Mouse (Mus musculus) ovary, postnatal 10 days (tissue): ENCODE measurements around the gene Rpl22.

Experiments
- DNase-seq: peaks from one replicate; pipeline ENCODE4 v3.0.0; 2022; ENCODE audit warnings: low spot score

Rpl22 gene

DNA sequence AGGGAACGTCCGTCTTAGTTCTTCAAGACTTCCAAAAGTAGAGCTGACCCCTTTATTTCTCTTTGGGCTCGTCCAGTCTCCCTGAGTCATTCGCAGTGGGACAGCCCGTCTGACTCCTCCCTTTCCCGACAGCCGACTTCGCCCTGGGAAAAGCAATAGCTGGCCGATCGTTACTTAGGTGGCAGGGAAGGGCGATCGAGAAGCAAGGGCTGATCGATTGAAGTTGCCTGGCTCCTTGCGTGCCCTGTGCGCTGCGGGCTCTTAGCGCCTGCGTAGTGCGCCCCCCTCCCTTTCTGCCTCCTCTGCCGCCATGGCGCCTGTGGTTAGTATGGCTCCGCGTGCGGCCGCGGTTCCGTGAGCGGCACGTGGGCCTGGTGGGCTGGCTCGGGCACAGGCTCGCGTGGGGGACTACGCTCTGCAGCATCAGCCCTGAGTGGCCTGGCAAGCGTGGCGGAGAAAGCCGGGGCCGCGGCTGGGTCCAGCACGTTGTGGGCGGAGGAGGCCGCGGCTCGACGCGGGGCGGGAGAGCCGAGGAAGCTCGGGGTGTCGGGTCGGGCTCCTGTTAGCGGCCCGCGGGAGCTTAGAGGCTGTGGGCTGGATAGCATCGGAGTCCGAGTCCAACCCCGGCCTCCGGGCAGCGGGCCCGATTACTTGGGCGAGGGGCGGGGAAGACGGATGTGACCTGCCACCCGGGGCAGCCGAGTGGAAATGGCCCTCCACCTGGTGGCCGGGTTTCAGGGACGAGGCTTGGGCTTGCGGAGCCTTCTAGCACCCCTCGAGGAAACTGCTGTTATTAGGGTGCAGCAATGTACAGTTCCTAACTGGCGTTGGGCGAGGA lies at the start of gene Rpl22:
Rpl22 (plus strand) TSS at position 169 of the 838 bp plus-strand sequence.
- peak; percentile 74 for DNase-seq

DNA sequence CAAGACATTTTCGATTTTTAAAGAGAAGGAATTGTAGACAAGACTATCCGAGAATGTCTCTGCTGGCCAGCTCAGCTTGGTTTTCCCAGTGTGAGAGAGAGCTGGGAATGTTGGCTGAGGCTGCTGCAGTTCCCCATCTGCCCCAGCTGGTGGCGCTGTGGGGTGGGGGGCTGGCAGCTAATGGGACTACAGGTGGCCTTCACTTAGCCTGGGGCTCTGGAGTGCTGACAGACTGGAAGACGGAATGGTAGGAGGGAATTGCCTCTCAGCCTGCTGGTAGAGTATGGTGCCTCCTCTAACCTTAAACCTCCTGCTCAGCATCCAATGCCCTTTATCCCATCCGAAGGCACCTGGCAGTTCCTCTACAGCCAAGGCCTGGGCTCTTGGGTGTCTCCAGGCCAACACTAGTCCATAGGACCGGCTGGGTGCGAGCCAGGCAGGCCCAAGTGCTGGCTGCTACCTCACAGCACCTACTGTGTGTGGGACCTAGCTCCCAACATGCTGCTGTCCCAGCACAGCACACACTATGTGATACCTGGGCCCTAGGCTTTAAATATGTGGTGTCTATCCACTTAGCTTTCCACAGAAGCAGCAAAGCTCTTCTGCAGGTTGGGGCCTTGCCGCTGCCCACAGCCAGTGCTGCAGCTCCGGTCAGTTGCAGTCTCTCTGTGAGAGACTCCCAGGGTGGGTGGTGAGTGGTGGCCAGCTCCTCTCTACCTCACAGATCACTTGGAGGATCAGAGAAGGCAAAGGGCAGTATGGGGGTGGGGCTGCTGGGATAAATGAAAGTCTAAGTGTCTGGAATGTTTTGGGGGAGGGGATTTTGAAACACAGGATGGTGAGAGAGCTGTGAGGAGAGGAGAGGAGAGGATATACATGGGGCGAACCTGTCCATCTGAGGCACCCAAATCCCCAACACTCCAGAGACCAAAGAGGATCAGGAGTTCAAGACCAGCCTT lies 48.9 kb upstream of the Rpl22 start:
- DNase-seq = no peak

DNA sequence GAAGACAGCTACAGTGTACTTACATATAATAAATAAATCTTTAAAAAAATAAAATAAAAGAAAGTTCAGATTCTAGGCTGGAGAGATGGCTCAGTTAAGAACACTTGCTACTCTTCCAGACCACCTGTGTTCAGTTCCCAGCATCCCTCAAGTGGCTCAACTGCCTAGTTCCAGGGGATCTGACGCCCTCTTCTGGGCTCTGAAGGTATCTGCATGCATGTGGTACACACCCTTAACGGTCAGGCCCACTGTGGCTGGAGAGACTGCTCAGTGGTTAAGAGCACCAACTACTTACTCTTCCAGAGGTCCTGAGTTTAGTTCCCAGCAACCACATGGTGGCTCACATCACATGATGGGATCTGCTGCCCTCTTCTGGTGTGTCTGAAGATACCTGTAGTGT lies 47.6 kb upstream of the Rpl22 start:
- no peak for DNase-seq

DNA sequence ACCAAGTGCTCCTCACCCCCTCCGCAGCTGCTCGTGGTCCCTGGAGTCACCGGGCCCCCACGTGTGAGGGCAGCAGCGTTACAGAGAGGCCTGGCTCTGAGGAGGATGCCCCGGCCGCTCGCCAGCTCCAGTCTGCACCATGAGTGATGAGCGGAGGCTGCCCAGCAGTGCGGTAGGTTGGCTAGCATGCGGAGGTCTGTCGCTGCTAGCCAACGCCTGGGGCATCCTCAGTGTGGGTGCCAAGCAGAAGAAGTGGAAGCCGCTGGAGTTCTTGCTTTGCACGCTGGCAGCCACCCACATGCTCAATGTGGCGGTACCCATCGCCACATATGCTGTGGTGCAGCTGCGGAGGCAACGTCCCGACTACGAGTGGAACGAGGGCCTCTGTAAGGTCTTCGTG lies 46.6 kb upstream of the Rpl22 start:
- DNase-seq = no peak

DNA sequence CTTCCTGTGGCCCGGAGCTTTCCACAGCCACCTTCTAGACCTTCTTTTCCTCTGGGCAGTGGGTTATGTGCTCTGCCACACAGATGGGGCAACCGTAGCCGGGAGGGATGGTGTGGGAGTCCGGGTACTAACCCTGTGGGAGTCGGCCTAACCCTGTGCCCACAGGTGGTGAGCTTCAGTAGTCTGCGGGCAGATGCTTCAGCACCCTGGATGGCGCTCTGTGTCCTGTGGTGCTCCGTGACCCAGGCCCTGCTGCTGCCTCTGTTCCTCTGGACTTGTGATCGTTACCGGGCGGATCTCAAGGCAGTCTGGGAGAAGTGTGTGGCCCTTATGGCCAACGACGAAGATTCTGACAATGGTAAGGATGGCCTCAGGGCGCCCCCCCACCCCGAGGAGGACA lies 43.9 kb upstream of the Rpl22 start:
- no peak for DNase-seq

DNA sequence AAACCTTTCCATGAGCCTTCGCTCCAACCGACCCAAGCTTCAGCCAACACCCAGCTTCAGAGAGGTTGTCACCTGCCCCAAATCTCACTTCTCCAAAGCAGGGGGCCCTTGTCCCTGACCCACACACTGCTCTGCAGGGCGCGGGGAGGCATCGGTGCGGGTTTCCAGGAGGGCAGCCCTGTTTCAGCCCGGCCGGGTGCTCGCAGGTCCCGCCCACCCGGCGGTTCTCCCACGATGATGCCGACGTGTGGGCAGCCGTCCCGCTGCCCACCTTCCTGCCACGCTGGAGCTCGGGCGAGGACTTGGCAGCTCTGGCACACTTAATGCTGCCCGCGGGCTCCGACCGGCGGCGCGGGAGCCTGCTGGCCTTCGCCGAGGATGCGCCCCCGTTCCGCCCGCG lies 42.8 kb upstream of the Rpl22 start:
- DNase-seq = no peak

DNA sequence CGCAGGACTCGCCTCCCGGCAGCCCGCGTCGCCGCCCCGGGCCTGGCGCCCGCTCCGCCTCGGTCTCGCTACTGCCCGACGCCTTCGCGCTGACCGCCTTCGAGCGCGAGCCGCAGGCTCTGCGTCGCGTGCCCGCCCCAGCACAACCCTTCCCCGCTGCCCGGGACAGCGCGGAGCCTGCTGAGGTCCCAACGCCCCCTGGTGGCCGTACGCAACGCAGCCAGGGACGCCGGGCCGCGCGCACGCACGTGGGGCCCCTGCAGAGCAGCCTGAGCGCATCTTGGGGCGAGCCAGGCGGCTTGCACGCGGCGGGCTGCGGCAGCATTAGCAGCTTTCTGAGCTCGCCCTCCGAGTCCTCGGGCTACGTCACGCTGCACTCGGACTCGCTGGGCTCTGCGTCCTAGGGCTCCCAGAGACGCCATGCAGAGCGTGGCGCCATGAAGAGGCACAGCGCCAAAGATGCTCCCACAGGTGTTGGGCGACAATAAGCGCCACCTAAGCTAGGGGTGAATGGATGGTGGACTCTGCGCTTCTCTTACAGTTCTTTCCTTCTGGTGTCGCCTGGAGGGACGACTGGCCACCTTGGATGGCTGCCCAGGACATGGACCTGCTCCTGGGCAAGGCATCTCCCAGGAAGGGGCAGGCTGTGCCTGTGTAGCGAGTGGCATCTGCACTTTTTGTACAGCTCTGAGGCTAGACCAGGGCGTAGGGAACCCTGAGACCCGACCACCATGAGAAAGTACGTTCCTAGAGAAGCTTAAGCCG lies 42.2 kb upstream of the Rpl22 start:
- peak; percentile 68 for DNase-seq

DNA sequence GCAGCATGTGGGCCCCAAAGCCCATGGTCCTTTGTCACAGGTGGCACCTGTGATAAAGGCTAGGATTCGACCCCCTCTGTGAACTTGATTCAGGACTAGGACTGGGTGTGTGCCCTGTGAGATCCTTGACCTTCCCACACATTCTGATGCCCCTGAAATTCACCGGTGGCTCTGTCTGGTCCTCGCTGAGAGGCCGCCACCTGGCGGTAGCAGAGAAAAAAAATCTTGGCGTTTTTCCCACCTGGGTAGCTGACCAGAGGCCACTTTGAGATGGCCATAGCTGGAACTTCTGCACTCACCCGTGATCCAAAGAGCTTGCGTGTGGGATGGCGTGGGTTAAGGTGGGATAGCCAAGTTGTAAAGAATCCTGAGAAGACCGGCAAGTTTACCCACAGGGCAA lies 40.0 kb upstream of the Rpl22 start:
- no peak for DNase-seq

DNA sequence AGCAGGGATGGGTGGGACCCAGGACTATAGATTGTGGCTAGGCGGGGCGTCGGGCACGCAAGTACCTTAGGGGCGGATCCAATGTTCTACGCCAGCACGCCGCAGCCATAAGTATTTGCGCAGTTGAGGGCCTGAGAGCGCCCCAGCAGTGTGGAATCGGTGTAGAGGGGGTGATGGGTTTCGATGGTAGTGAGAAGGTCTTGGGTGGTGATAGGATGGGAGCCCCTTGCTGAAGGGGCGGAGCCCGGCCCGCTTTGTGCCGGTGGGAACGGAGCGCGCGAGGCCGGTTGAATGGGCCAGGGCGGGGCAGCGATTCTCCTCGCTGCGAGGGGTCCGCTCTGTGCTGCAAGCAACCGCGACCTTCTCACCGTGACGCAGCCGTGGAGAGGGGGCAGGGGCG lies 39.4 kb upstream of the Rpl22 start:
- DNase-seq = no peak

DNA sequence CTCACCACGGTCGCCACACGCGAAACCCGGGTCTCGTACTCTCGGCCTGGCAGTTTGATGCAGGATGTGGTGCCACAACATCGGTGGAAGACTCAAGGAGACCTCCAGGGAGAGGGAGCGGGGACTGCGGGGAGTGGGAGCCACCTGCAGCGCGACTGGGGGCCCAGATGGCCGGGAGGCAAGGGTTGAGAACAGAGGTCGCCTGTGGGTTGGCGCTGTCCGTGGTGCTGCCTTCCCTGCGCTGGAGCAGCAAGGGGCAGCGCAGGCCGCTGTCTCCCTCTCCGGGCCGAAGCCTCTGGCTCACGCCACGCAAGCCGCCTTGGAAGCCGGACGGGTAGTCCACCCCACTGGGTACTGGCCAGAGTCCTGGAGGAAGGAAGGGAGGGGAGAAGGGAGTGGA lies 38.7 kb upstream of the Rpl22 start:
- DNase-seq = peak; percentile 45

DNA sequence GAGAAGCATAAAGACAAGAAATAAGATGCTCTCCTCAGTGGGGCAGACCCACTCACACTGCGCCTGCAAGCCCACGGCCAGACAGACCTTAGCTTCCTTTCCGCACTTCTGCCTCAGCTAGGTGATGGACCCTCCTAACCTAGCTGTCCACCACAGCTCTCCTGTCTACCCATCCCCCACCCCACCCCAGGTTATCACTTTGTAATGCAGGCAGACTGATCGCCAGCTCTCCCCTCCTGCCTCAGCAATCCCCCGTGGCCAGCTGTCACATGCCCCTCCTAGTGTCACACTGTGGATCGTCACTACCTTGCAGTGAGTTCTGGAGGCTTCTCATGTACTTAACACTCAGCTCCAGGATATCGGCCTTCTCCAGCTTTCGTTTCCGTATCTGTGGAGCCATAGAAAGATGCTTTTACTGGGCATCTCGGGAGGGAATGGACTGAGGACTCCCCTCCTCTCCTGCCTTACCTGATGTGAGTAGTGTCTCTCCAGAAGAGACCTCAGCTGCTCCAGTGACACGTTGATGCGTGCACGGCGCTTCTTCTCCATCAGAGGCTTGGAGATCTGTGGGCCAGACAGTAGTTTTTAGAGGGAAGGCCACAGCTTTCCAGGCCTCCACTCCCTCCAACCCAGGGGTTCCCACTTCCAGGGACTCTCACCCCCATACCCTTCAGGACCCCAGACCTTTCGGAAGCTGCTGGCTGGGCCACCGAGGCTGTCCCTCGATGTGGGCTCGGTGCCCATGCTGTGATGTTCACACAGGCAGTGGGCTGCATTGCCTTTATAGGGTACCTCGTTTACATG lies 38.0 kb upstream of the Rpl22 start:
- no peak for DNase-seq

DNA sequence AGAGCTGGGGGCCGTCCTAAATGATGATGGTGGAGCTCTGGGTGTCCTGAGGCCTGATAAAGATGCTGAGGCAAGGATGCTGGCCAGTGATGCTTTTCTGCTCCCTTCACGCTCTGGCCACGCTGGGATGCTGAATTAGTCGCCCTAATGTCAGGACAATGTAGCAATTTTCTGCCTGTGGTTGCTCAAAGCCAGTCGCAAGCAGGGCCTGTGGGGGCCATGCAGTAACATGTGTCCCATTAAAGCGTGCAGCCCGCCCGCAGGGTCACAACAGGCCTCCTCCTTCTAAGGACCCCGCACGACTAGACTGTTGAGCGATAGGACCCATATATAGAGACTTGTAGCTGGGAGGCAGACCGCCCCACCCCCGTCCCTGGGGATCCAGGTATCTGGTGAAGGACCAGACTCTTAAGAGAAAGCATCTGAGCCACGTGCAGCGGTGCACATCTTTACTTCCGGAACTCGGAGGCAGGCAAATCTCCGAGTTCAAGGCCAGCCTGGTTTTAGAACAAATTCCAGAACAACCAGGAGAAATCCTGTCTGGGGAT lies 37.1 kb upstream of the Rpl22 start:
- DNase-seq = no peak

DNA sequence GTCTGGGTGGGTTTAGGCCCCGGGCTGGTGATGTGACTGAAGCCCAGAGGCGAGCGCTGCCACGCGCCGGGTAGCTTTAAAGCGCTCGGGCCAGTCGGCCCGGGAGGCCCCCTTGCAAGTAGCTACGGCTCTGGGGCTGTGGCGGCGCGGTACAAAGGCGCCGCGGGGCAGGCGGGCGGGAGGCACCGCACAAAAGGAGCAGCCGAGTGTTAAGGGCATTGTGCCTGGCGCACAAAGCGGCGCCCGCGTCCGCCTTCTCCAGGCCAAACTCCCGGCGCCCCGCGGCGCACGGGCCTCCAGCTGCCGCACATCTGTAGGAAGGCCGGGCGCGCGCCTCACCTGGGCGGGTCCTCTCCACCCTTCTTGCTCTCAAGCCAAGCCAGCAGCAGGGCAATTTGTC lies 35.2 kb upstream of the Rpl22 start:
- DNase-seq = no peak

DNA sequence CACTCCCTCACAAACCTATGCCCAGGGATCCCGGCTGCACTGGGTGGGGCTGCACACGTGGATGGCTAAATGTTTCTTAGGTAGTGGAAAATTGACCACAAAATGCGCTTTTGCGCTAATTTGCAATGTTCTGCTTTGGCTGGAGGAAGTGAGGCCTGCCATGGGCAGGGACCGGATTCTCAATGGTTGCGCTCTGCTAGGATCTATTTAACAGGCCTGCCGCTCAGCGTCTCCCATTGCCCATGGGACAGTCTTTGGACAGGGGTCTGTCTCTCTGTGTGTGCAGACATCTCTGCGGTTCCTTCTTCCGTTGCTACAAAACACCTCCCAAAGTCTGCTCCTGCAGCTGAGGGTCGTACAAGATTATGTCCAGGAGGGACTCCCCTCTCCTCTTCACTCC lies 34.6 kb upstream of the Rpl22 start:
- DNase-seq = no peak

DNA sequence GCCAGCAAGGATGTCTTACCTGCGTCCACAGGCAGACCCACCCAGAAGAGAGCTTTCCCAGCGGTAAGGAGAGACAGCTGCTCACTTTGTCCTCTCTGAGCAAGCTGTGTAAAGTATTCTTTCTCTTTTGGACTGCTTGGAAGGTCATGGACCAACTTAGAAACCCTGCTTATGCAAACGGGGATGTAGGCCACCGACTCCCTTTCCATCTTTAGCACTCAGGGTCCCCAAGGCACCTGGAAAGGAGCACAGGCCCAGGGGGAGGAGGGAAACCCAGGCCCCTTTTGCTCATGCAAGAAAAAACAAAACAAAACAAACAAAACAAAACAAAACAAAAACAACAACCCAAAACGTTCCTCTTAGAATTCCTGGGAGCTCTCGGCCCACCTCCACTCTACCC lies 34.0 kb upstream of the Rpl22 start, which contains the start of gene Hes3:
Hes3 (minus strand) TSS at position 101 of the 400 bp plus-strand sequence.
- no peak for DNase-seq

DNA sequence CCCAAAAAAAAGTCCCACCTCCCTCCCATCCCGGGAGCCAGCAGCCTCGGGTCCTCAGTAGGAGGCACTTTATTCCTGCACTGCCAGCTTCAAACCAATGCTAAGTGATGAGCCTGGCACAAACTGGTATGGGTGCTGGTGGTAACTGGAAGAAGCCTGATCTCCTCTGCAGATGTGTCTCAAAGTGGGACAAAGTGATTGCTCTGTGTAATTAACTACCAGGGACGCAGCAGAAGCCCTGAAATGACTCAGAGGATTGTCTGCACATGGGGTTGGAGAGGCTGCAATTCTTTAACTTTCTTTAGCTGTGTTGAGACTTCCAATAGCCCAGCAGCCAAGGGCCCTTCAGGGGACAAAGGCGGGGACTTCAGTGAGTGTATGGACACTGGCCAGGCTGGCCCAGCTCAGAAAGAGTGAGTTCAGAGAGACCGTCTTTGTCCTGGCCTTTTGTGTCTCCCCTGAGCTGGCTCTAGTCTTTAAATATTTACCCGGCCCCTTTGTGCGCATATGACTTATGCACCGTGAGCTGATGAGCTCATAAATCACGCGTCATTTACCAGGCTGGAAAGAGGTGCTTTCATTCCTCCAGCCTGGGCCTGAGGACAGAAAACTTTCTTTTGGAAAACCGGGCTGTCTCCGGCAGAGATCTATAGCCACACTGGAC lies 33.3 kb upstream of the Rpl22 start:
- DNase-seq = no peak

DNA sequence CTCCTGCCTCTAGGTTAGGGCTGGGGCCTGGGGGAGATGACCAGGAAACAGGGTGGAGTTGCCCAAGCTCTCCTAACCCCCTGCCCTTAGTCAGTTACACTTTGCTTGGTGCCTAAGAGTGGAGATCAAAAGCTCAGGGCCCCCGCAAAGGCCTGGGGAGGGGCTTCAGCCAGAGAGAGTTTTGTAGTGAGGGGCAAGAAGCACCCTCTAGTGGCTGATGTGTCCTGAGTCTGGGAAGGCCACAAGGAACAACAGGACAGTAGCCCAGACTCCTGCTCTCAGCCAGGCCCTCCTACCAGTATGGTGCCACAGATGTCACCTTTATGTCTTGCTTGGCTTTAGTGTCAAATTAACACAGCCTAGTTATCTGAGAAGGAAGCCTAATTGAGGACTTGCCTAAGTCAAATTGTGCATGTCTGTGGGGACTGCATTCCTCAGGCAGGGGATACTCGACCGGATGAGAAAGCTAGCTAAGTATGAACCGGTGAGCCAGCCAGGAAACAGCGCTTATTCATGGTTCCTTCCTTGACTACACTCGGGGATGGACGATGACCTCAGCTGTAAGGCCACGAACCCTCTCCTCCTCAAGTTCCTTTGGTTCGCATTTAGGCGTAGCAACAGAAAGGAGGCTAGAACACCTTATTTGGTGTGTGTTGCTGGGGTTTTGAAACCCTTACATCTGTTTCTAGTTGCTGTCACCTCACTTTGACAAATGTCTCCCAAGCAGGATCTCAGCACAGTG lies 31.2 kb upstream of the Rpl22 start:
- DNase-seq = no peak

DNA sequence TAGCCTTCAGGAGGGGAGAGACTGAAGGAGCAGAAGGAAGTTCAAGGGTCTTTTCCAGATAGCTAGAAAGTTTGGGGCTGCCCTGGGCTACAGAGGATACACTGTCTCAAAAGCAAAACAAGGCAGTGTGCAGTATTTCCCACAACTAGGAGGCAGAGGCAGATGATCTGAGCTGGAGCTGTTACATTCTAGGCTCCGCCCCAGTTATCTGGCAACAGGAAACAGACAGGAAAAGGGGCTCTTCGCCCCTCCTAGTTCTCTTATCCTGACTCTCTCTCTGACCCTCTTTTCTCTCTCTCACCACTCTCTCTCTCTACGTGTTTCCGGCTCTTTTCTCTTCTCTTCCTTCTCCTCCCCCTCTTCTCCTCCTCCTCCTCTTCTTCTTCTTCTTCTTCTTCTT lies 29.6 kb upstream of the Rpl22 start:
- DNase-seq = no peak

DNA sequence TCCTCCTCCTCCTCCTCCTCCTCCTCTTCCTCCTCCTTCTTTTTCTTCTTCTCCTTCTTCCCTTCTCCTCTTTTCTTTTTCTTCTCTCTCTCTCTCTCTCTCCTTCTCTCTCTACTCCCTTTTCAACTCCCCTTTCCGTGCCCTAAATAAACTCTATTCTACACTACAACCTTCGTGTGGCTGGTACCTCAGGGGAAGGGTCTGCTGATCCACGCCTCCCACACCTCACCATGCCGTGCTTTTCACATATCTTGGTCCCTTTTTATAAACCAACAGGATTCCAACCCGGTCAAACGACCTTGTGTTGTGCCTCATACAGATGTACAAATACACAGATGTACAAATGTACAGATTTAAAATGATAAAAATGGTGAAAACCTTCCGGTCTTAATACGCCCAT lies 29.2 kb upstream of the Rpl22 start:
- no peak for DNase-seq
